Mouse (Mus musculus): Measurements from ENCODE around the gene Bsn.

DNA sequence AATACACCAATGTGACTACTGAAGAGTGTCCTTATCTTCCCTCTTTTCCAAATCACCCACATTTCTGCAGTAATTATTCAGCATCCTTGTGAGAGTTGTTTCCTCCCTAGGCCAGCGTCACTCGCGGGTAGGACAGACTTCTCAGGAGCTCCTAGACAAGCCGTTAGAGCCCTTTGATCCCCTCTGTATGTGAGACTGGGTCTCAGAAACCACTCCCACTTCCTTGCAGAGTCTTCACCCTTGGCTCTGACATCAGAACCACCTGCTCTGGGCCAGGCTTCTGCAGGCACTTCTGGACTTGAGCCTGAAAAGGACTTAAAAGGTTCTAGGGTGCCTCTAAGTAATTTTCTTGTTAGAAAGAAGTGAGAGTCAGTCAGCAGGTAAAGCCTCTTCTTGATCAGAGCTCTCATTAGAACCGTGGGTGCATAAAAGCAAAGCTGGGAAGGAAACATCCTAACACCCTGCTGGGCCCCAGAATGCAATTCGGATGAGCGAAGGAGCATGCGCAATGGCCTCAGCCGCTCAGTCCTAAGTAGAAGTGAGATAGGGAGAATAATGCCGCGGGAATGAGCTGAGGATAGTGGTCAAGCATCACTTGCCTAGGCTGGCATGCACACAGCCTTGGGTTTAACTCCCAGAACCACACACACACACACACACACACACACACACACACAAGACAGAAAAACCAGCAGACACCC is 7.2 kb downstream of the Bsn start:
- TF ChIP-seq CTCF (IDR thresholded peaks at IDR 0.05; ENCODE audit: low read depth, low read length) (no peak), POLR2A (IDR thresholded peaks at IDR 0.05; ENCODE audit: borderline replicate concordance, low read depth, low read length) (no peak)
